Mouse (Mus musculus) CD4-positive, CD25-positive, alpha-beta regulatory T cell, adult 9 weeks (primary cell): Measurements from ENCODE around the gene Ccdc175. TPM values are rescaled to one million over a fixed set of nuclear protein-coding genes. Genes with fewer than 3 reads are reported as not detected.

Experiments
- polyA plus RNA-seq: library from polyadenylated mRNA; unstranded; fragments of 100-300 nt; shearing (Covaris generic); gene quantifications from one replicate; pipeline ENCODE4 v1.2.1, GENCODE M21; 2017

Gene Ccdc175
- polyA plus RNA-seq, result not detected

DNA sequence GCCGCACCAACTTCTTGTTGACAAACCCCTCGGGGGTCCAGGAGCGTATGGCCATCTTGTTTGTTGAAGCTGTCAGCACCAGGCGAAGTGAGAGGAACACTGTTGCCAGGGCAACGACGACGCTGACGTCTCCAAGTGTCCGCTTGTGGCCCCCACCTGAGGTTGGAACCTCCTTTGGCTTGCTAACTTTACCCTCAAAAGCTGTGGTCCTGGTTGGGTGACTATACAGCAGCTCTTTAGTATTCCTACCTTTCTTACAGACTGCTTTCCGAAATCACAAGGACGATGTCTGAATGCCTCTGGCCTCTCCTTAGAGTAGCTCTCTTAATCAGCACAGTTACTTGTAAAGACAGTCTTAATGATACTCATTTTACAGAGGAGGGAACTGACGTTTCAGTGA is at the start of gene Ccdc175:
Gene Ccdc175, minus strand, starts transcription at position 101 of the 400 bp plus-strand sequence.

DNA sequence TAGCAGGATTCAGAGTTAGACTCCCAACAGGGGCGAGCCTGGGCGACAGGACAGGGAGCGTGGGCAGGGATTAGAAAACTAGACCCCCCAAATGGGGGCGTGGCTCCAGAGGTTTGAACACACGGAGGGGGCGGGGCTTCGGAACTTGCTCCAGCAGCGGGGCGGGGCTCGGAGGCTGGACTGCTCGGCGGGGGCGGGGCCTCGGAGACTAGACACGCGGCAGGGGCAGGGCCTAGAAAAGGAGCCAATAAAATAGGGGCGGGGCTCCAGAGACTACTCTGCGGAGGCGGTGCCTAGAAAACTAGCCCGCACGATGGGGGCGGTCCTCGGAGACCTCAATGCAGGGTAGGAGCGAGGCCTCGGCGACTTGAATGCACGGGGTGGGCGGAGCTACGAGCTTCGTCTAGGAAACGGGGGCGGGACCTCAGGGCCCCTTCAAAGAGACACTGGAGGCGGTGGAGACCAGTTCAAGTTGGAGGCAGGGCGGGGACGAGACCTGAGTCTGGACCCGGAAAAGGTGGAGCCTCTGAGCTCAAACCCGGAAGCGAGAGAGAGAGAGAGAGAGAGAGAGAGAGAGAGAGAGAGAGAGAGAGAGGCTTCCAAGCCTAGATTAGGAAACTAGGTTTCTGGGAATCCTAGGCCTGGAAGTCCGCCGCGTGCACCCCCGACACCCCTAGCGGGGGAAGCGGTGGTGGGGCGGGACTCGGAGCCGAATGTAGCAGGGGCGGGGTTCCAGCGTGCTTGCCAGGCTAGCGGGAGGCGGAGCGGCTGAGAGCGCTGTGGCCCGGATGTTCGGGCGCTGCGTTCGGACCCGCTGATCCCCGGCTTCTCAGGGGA is 99.3 kb downstream of the Ccdc175 start, which contains the start of the genes L3hypdh and Jkamp:
Gene L3hypdh, minus strand, starts transcription at position 111 of the 837 bp plus-strand sequence.
Gene Jkamp, plus strand, starts transcription at position 261 of the 837 bp plus-strand sequence.

DNA sequence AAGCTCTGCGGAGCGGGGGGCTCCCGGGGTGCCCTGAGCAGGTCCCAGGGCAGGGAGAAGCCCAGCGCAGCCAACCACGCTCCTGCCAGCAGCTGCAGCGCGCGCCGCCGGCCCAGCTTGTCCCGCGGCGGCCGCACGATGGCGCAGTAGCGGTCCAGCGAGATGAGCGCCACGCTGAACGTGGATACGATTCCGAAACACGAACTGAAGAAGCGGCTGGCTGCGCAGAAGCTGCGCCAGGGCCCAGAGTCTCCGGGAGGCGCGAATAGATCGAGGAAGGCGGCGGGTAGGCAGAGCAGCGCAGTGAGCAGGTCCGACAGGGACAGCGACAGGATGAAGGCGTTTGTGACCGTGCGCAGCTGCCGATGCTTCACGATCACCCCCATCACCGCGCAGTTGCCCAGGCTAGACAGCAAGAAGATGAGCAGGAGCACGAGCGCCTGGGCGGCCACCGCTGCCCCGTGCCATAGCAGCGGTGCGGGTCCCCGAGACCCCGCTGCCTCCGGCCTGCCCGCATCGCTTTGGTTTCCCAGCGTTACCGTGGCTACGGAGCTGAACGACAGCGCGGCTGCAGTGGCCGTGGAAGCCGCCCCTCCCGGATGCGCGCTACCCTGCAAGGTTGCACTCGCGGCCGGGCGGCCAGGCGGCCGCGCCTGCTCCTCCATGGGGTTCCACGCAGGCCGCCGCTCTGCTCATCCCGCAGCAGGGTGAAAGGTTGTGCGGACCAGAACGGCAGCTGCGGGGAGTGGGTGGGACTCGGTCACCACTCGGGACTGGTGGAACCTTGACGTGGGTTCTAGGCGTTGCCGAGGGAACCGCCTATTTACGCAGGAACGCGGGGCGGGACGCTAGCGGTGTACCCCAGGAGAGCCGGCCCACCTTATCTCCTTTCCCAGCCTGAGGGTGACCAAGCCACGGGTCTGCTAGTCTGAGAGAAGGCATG is 114.2 kb downstream of the Ccdc175 start, which contains the start of gene Gpr135:
Gene Gpr135, minus strand, starts transcription at position 799 of the 943 bp plus-strand sequence.

Other genes with a start within 250 kb of the Ccdc175 start
- gene Gpr135, start 113.9 kb downstream of the Ccdc175 start, polyA plus RNA-seq, result not detected
- 0.25 TPM for gene L3hypdh, start 99.6 kb downstream of the Ccdc175 start, polyA plus RNA-seq
- gene Jkamp, start 99.4 kb downstream of the Ccdc175 start, polyA plus RNA-seq, result 45.8 TPM
- gene Rtn1, start 224.0 kb upstream of the Ccdc175 start, polyA plus RNA-seq, result 0.07 TPM